Mouse (Mus musculus): Measurements from ENCODE around the gene 2410015M20Rik. TPM values are rescaled to one million over a fixed set of nuclear protein-coding genes. Genes with fewer than 3 reads are reported as not detected.

The 2410015M20Rik gene
- polyA plus RNA-seq, 1 experiment from 2014 or later: 290 TPM

DNA sequence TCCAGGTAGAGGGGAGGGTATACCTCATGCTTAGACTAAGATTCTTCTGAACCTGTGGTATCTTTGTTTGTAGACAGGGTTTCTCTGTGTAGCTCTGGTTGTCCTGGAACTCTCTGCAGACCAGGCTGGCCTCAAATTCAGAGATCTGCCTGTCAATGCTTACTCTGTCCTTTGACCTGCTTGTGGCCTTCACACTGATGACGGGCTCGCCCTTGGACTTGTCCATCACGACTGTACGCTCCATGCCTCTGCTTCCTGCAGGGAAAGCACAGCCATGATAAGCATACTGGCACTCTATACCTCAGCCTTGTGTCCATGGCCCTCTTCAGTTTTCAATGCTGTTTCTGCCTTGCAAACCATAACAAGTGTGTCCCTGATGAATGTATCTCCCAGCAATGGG, 42.2 kb downstream of the 2410015M20Rik start:
- Histone ChIP-seq H3K4me1 (ENCODE audit: control insufficient read depth, insufficient read depth, low read length) (no peaks in the 10 kb centered on the region), H3K36me3 (ENCODE audit: control insufficient read depth, insufficient read depth, low read length) (peaks cover 73% of the 10 kb centered on the region), H3K27me3 (ENCODE audit: control insufficient read depth, insufficient read depth, low read length) (no peaks in the 10 kb centered on the region), H3K9me3 (replicated peaks; ENCODE audit: control insufficient read depth, low read length) (no peaks in the 10 kb centered on the region), H3K9ac (ENCODE audit: low read depth, low read length) (no peak overlapping the region), H3K4me2 (no peak overlapping the region), H3K4me3 (ENCODE audit: low read depth, low read length) (no peak overlapping the region), H3K27ac (ENCODE audit: low read depth, low read length) (no peak overlapping the region)
- ATAC-seq (replicated peaks; ENCODE audit: insufficient number of reproducible peaks, low FRiP score, low TSS enrichment): no peak
- 92% methylated on average over 4 of the region's 4 CpGs for WGBS (ENCODE audit: insufficient replicate concordance)

DNA sequence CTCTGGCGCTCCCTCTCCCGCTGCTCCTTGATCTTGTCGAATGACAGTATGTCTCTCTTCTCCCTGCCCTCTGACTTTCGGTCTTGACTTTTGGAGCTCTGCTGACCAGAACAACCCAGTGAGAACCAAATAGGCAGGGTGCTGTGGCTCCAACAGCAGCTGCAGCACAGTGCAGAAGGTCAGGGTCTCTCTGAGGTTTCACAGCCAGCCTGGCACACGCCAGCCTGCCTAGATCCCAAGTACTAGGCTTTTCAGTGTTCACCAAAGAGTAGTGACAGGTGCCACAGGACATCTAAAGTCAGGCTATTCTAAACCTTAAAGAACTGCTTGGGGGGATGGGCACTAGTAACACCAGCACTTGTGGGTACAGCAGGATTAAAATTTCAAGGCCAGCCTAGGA, 42.7 kb downstream of the 2410015M20Rik start:
- no peak for ATAC-seq (replicated peaks; ENCODE audit: insufficient number of reproducible peaks, low FRiP score, low TSS enrichment)
- Histone ChIP-seq H3K9ac (ENCODE audit: low read depth, low read length) (no peak overlapping the region), H3K4me3 (ENCODE audit: low read depth, low read length) (no peak overlapping the region), H3K4me2 (no peak overlapping the region), H3K4me1 (ENCODE audit: control insufficient read depth, insufficient read depth, low read length) (no peaks in the 10 kb centered on the region), H3K36me3 (ENCODE audit: control insufficient read depth, insufficient read depth, low read length) (peaks cover 78% of the 10 kb centered on the region), H3K27ac (ENCODE audit: low read depth, low read length) (no peak overlapping the region), H3K27me3 (ENCODE audit: control insufficient read depth, insufficient read depth, low read length) (no peaks in the 10 kb centered on the region), H3K9me3 (replicated peaks; ENCODE audit: control insufficient read depth, low read length) (no peaks in the 10 kb centered on the region)
- 92% methylated on average over 5 of the region's 5 CpGs for WGBS (ENCODE audit: insufficient replicate concordance)

DNA sequence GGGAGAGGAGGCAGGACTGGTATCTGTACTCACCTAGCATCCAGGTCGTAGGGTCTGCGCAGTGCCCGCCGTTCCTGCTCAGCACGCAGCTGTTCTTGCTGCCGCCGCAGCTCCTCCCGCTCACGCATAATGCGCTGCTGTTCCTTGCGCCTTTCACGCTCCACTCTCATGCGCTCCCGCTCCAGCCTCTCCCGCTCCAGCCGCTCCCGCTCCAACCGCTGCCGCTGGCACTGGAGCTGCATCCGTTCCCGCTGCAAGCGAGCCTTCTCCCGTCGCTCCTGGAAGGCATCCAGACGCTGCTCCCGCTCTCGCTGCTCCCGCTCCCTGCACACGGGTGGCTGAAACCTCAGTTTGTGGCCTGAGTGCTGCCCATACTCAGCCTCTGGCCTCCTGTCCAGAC, 43.3 kb downstream of the 2410015M20Rik start:
- Histone ChIP-seq H3K27me3 (ENCODE audit: control insufficient read depth, insufficient read depth, low read length) (no peaks in the 10 kb centered on the region), H3K9ac (ENCODE audit: low read depth, low read length) (no peak overlapping the region), H3K4me3 (ENCODE audit: low read depth, low read length) (no peak overlapping the region), H3K9me3 (replicated peaks; ENCODE audit: control insufficient read depth, low read length) (no peaks in the 10 kb centered on the region), H3K36me3 (ENCODE audit: control insufficient read depth, insufficient read depth, low read length) (peaks cover 78% of the 10 kb centered on the region), H3K27ac (ENCODE audit: low read depth, low read length) (no peak overlapping the region), H3K4me2 (no peak overlapping the region), H3K4me1 (ENCODE audit: control insufficient read depth, insufficient read depth, low read length) (no peaks in the 10 kb centered on the region)
- 92% methylated on average over 29 of the region's 29 CpGs for WGBS (ENCODE audit: insufficient replicate concordance)
- ATAC-seq (replicated peaks; ENCODE audit: insufficient number of reproducible peaks, low FRiP score, low TSS enrichment): no peak

DNA sequence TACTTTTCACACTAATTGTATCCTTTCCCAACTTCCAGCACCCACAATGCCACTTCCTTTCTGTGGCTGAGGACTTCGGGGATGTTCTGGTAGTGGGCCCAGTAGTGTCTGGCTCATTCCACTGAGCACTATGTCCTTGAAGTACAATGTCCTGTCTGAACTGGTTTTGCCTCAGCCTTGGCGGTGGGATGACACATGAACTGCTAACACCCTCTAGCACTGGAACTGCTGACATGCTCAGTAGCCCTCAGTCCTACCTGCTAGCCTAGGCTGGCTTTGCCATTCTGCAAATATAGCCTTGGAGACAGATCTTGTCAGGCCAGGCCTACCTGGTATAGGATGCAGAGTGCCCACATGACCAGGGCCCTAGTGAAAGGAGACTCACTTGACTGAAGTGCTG, 47.7 kb downstream of the 2410015M20Rik start:
- no peaks in the 10 kb centered on the region for H3K4me1 ChIP-seq (ENCODE audit: control insufficient read depth, insufficient read depth, low read length)
- H3K4me2 ChIP-seq: no peak overlapping the region
- H3K9ac ChIP-seq (ENCODE audit: low read depth, low read length): no peak overlapping the region
- no peak overlapping the region for H3K4me3 ChIP-seq (ENCODE audit: low read depth, low read length)
- no peaks in the 10 kb centered on the region for H3K9me3 ChIP-seq (replicated peaks; ENCODE audit: control insufficient read depth, low read length)
- peaks cover 55% of the 10 kb centered on the region for H3K36me3 ChIP-seq (ENCODE audit: control insufficient read depth, insufficient read depth, low read length)
- no peak overlapping the region for H3K27ac ChIP-seq (ENCODE audit: low read depth, low read length)
- no peaks in the 10 kb centered on the region for H3K27me3 ChIP-seq (ENCODE audit: control insufficient read depth, insufficient read depth, low read length)
- ATAC-seq (replicated peaks; ENCODE audit: insufficient number of reproducible peaks, low FRiP score, low TSS enrichment): no peak
- 95% methylated on average over 2 of the region's 2 CpGs for WGBS (ENCODE audit: insufficient replicate concordance)

DNA sequence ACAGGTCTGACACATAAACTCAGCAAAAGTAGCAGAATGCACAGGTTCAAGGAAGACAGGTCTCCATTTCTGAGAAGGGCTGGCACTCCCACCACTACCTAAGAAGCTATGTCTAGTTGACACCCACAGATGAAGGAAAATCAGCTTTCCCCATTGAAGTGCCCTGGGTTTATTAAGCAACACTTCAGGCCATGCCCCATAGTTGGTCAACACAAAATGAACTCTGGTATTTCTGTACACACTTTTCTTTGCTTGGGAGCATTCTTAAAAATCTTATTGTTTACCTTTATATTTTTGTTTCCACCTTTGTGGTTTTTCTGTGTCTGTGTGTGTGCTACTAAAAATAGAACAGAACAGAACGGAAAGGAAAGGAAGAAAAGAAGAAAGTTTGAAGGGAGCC, 49.4 kb downstream of the 2410015M20Rik start:
- 62% methylated on average over 1 of the region's 1 CpGs for WGBS (ENCODE audit: insufficient replicate concordance)
- Histone ChIP-seq H3K4me3 (ENCODE audit: low read depth, low read length) (no peak overlapping the region), H3K9ac (ENCODE audit: low read depth, low read length) (no peak overlapping the region), H3K4me1 (ENCODE audit: control insufficient read depth, insufficient read depth, low read length) (no peaks in the 10 kb centered on the region), H3K4me2 (no peak overlapping the region), H3K27me3 (ENCODE audit: control insufficient read depth, insufficient read depth, low read length) (no peaks in the 10 kb centered on the region), H3K9me3 (replicated peaks; ENCODE audit: control insufficient read depth, low read length) (no peaks in the 10 kb centered on the region), H3K36me3 (ENCODE audit: control insufficient read depth, insufficient read depth, low read length) (peaks cover 38% of the 10 kb centered on the region), H3K27ac (ENCODE audit: low read depth, low read length) (no peak overlapping the region)
- ATAC-seq (replicated peaks; ENCODE audit: insufficient number of reproducible peaks, low FRiP score, low TSS enrichment): no peak

DNA sequence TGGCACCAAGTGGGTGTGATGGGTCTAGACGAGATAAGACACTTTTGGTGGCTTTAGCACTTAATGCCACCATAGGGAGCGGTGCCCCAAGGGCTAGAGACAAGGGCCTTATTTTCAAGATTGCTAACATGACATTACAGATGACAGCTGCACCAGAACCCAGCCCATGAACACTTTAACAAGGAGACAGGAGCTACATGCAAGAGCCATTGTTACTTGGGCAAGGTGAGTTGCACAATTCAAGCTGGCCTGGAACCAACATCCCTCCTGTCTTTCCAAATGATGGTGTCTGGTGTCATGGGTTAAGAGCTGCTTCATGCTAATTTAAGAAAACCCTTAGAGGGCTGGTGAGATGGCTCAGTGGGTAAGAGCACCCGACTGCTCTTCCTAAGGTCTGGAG, 50.2 kb downstream of the 2410015M20Rik start:
- Histone ChIP-seq H3K9ac (ENCODE audit: low read depth, low read length) (no peak overlapping the region), H3K4me3 (ENCODE audit: low read depth, low read length) (no peak overlapping the region), H3K4me2 (no peak overlapping the region), H3K27ac (ENCODE audit: low read depth, low read length) (no peak overlapping the region), H3K36me3 (ENCODE audit: control insufficient read depth, insufficient read depth, low read length) (peaks cover 31% of the 10 kb centered on the region), H3K9me3 (replicated peaks; ENCODE audit: control insufficient read depth, low read length) (no peaks in the 10 kb centered on the region), H3K4me1 (ENCODE audit: control insufficient read depth, insufficient read depth, low read length) (no peaks in the 10 kb centered on the region), H3K27me3 (ENCODE audit: control insufficient read depth, insufficient read depth, low read length) (no peaks in the 10 kb centered on the region)
- no peak for ATAC-seq (replicated peaks; ENCODE audit: insufficient number of reproducible peaks, low FRiP score, low TSS enrichment)
- 69% methylated on average over 3 of the region's 3 CpGs for WGBS (ENCODE audit: insufficient replicate concordance)

DNA sequence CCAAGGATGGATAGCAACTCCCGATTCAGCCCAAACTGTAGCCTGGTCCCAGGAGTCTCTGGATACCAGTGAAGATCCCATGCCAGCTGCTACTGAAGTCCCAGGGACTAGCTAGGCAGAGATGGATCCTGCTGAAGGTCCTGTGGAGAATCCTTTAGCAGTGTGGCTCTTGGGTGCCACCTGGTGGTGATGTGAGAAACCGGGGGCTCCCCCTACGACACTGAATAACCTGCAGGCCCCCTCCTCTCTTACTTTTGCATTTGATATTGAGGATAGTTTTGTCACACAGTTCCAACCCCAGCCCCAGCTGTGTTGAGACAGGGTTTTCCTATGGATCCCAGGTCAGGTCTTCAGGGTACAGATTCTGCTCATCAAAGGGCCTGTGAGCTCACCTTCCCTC, 51.1 kb downstream of the 2410015M20Rik start:
- 19% methylated on average over 3 of the region's 3 CpGs for WGBS (ENCODE audit: insufficient replicate concordance)
- peak; percentile 22; the same call in 1 of the 2 replicates for ATAC-seq (replicated peaks; ENCODE audit: insufficient number of reproducible peaks, low FRiP score, low TSS enrichment)

More for the DNA sequence above, 51.1 kb downstream of the 2410015M20Rik start:
- no peaks in the 10 kb centered on the region for H3K27me3 ChIP-seq (ENCODE audit: control insufficient read depth, insufficient read depth, low read length)
- no peaks in the 10 kb centered on the region for H3K4me1 ChIP-seq (ENCODE audit: control insufficient read depth, insufficient read depth, low read length)
- H3K4me2 ChIP-seq: no peak overlapping the region
- no peaks in the 10 kb centered on the region for H3K9me3 ChIP-seq (replicated peaks; ENCODE audit: control insufficient read depth, low read length)
- H3K27ac ChIP-seq (ENCODE audit: low read depth, low read length): no peak overlapping the region
- no peak overlapping the region for H3K9ac ChIP-seq (ENCODE audit: low read depth, low read length)
- H3K4me3 ChIP-seq (ENCODE audit: low read depth, low read length): no peak overlapping the region
- H3K36me3 ChIP-seq (ENCODE audit: control insufficient read depth, insufficient read depth, low read length): peaks cover 22% of the 10 kb centered on the region

Other genes starting within 250 kb of the 2410015M20Rik start
- gene Ptprs, start 133.3 kb downstream of the 2410015M20Rik start, polyA plus RNA-seq (2014; fragmentation: Nextera tagmentation; extraction: Ambion mirVana): 53.0 and 58.1 TPM in 2 replicates
- not detected in 2 replicates for gene Znrf4, start 97.3 kb downstream of the 2410015M20Rik start, polyA plus RNA-seq (2014; fragmentation: Nextera tagmentation; extraction: Ambion mirVana)
- gene Gm20219, start 55.4 kb downstream of the 2410015M20Rik start, polyA plus RNA-seq (2014; fragmentation: Nextera tagmentation; extraction: Ambion mirVana): 0.28 and 0.62 TPM in 2 replicates
- gene Safb2, start 25.2 kb downstream of the 2410015M20Rik start, polyA plus RNA-seq (2014; fragmentation: Nextera tagmentation; extraction: Ambion mirVana): 47.7 and 48.0 TPM in 2 replicates
- 65.9 and 77.3 TPM in 2 replicates for gene Safb, start 24.9 kb downstream of the 2410015M20Rik start, polyA plus RNA-seq (2014; fragmentation: Nextera tagmentation; extraction: Ambion mirVana)
- gene Rpl36, start 3.6 kb upstream of the 2410015M20Rik start, polyA plus RNA-seq (2014; fragmentation: Nextera tagmentation; extraction: Ambion mirVana): 1,303 and 1,414 TPM in 2 replicates
- gene Lonp1, start 17.1 kb upstream of the 2410015M20Rik start, polyA plus RNA-seq (2014; fragmentation: Nextera tagmentation; extraction: Ambion mirVana): 54.1 and 62.2 TPM in 2 replicates
- gene Catsperd, start 18.4 kb upstream of the 2410015M20Rik start, polyA plus RNA-seq (2014; fragmentation: Nextera tagmentation; extraction: Ambion mirVana): 0.20 and 0.42 TPM in 2 replicates
- 65.9 and 66.2 TPM in 2 replicates for gene Ranbp3, start 63.5 kb upstream of the 2410015M20Rik start, polyA plus RNA-seq (2014; fragmentation: Nextera tagmentation; extraction: Ambion mirVana)
- gene Ndufa11, start 108.0 kb upstream of the 2410015M20Rik start, polyA plus RNA-seq (2014; fragmentation: Nextera tagmentation; extraction: Ambion mirVana): 651 and 677 TPM in 2 replicates
- 11.9 and 13.4 TPM in 2 replicates for gene Vmac, start 108.3 kb upstream of the 2410015M20Rik start, polyA plus RNA-seq (2014; fragmentation: Nextera tagmentation; extraction: Ambion mirVana)
- 4.6 and 5.2 TPM in 2 replicates for gene Nrtn, start 147.8 kb upstream of the 2410015M20Rik start, polyA plus RNA-seq (2014; fragmentation: Nextera tagmentation; extraction: Ambion mirVana)
- 28.4 and 32.1 TPM in 2 replicates for gene Dus3l, start 155.0 kb upstream of the 2410015M20Rik start, polyA plus RNA-seq (2014; fragmentation: Nextera tagmentation; extraction: Ambion mirVana)
- 0.97 and 1.0 TPM in 2 replicates for gene Prr22, start 160.5 kb upstream of the 2410015M20Rik start, polyA plus RNA-seq (2014; fragmentation: Nextera tagmentation; extraction: Ambion mirVana)
- 3.2 and 3.3 TPM in 2 replicates for gene Rfx2, start 221.2 kb upstream of the 2410015M20Rik start, polyA plus RNA-seq (2014; fragmentation: Nextera tagmentation; extraction: Ambion mirVana)